Mouse (Mus musculus) ES-E14 (cell line): ENCODE measurements at regions not wholly inside any gene's neighbourhood (a gene's known extent, or its start where the extent isn't known, plus 50 kb on each side); places are given as distances from the start of the nearest gene placed in this dataset.

Experiments used
- DNase-seq: peaks from one replicate; pipeline ENCODE4 v3.0.0-alpha.2; 2013; ENCODE audit warnings: low read depth, low spot score
- H3K27ac ChIP-seq: 2 replicates; pipeline ENCODE4 v1.5.1; 2012; ENCODE audit warnings: low read depth, mild to moderate bottlenecking, low read length, moderate library complexity, mixed read lengths; ENCODE audit not compliant: poor library complexity, insufficient read depth, severe bottlenecking
- H3K36me3 ChIP-seq: 2 replicates; pipeline ENCODE4 v1.6.1; 2012; ENCODE audit warnings: mild to moderate bottlenecking, low read length, moderate library complexity, mixed read lengths; ENCODE audit not compliant: control insufficient read depth, poor library complexity, insufficient read depth, severe bottlenecking
- H3K4me1 ChIP-seq, 2 experiments: fragments of 150-350 bp in 1 of 2; sonication (generic) in 1 of 2; 2 replicates each; pipeline ENCODE4 v1.6.1; 2012; ENCODE audit warnings: low read length in 2 of 2, mild to moderate bottlenecking in 1 of 2, mixed read lengths in 1 of 2; ENCODE audit not compliant: control insufficient read depth in 2 of 2, insufficient read depth in 2 of 2, poor library complexity in 1 of 2
- H3K4me3 ChIP-seq, 2 experiments: fragments of 150-350 bp in 1 of 2; sonication (generic) in 1 of 2; 2 replicates each; pipeline ENCODE4 v1.5.1; 2012; ENCODE audit warnings: low read length in 2 of 2, low read depth in 1 of 2, mild to moderate bottlenecking in 1 of 2, mixed read lengths in 1 of 2; ENCODE audit not compliant: insufficient read depth in 1 of 2, poor library complexity in 1 of 2, severe bottlenecking in 1 of 2
- H3K9ac ChIP-seq: 2 replicates; pipeline ENCODE4 v1.6.1; 2012; ENCODE audit warnings: low read depth, mild to moderate bottlenecking, low read length, mixed read lengths; ENCODE audit not compliant: poor library complexity, insufficient read depth, severe bottlenecking
- H3K9me3 ChIP-seq: fragments of 150-350 bp; sonication (generic); 2 replicates; pipeline ENCODE4 v1.6.1; 2012; ENCODE audit warnings: low read depth, mild to moderate bottlenecking, low read length; ENCODE audit not compliant: control insufficient read depth, insufficient read depth
- CHD2 ChIP-seq: IDR thresholded peaks from 2 replicates; pipeline ENCODE4 v1.6.1; 2014; ENCODE audit warnings: mild to moderate bottlenecking, low read depth, low read length, inconsistent platforms
- HCFC1 ChIP-seq: IDR thresholded peaks from 2 replicates; pipeline ENCODE4 v1.6.1; 2012; ENCODE audit warnings: low read length, inconsistent platforms, borderline replicate concordance; ENCODE audit not compliant: insufficient read depth
- MAFK ChIP-seq: IDR thresholded peaks from 2 replicates; pipeline ENCODE4 v1.6.1; 2014; ENCODE audit warnings: mild to moderate bottlenecking, low read depth, low read length, inconsistent platforms; ENCODE audit not compliant: insufficient read depth
- ZC3H11A ChIP-seq: IDR thresholded peaks from 2 replicates; pipeline ENCODE4 v1.6.1; 2012; ENCODE audit warnings: low read depth, mild to moderate bottlenecking, inconsistent platforms, low read length, borderline replicate concordance
- ZNF384 ChIP-seq: IDR thresholded peaks from 2 replicates; pipeline ENCODE4 v1.6.1; 2012; ENCODE audit warnings: low read depth, low read length, inconsistent platforms
- in situ Hi-C, 2 experiments: fragments of 600-800 bp; cut with MboI; formaldehyde crosslinking; loops; one replicate each; pipeline ENCODE4 v1.15.1; 2025; ENCODE audit warnings: low sequenced_read_pairs in 2 of 2, inconsistent platforms in 1 of 2; ENCODE audit not compliant: unreplicated experiment in 2 of 2

GRCm38 (mm10) chr3:38046611-38047010 lies 322.3 kb upstream of the Gm5148 start:
- Histone ChIP-seq H3K4me1 (no peaks in the 10 kb centered on the region), H3K9me3 (no peaks in the 10 kb centered on the region), H3K9ac (no peak overlapping the region), H3K27ac (no peak overlapping the region), H3K36me3 (no peaks in the 10 kb centered on the region), H3K4me3 (no peak overlapping the region)
- no peak for DNase-seq
- in situ Hi-C loops, result no loop called here
- TF ChIP-seq ZC3H11A (no peak), ZNF384 (no peak), CHD2 (no peak), HCFC1 (no peak)

- no peaks in the 10 kb centered on the region for H3K9me3 ChIP-seq
- TF ChIP-seq HCFC1, result no peak
- TF ChIP-seq CHD2, result no peak
- TF ChIP-seq ZNF384, result no peak
- TF ChIP-seq MAFK, result no peak
- TF ChIP-seq ZC3H11A, result no peak
- H3K36me3 ChIP-seq, result no peaks in the 10 kb centered on the region
- H3K9ac ChIP-seq, result no peak overlapping the region
- no peaks in the 10 kb centered on the region for H3K4me1 ChIP-seq
- H3K27ac ChIP-seq, result no peak overlapping the region
- H3K4me3 ChIP-seq, result no peak overlapping the region
- in situ Hi-C loops, result no loop called here
- DNase-seq, result no peak
Observed at GRCm38 (mm10) chr3:38045989-38046388, 321.7 kb upstream of the Gm5148 start.

- DNase-seq, result no peak
- H3K4me1 ChIP-seq, result no peaks in the 10 kb centered on the region
- no peaks in the 10 kb centered on the region for H3K9me3 ChIP-seq
- no peaks in the 10 kb centered on the region for H3K36me3 ChIP-seq
- in situ Hi-C loops, result no loop called here
- no peak overlapping the region for H3K27ac ChIP-seq
- TF ChIP-seq HCFC1, result no peak
- no peak for TF ChIP-seq CHD2
- no peak for TF ChIP-seq ZNF384
- TF ChIP-seq MAFK, result no peak
- TF ChIP-seq ZC3H11A, result no peak
- no peak overlapping the region for H3K4me3 ChIP-seq
- no peak overlapping the region for H3K9ac ChIP-seq
Observed at GRCm38 (mm10) chr3:38045523-38045922, 321.2 kb upstream of the Gm5148 start.

GRCm38 (mm10) chr3:38044338-38044737 lies 320.0 kb upstream of the Gm5148 start:
- Histone ChIP-seq H3K9me3 (no peaks in the 10 kb centered on the region), H3K4me1 (no peaks in the 10 kb centered on the region), H3K9ac (no peak overlapping the region), H3K36me3 (no peaks in the 10 kb centered on the region), H3K4me3 (no peak overlapping the region), H3K27ac (no peak overlapping the region)
- DNase-seq, result no peak
- in situ Hi-C loops, result no loop called here
- TF ChIP-seq MAFK (no peak), ZNF384 (no peak), ZC3H11A (no peak), CHD2 (no peak), HCFC1 (no peak)

- no peaks in the 10 kb centered on the region for H3K4me1 ChIP-seq
- in situ Hi-C loops, result no loop called here
- no peak overlapping the region for H3K9ac ChIP-seq
- H3K4me3 ChIP-seq, result no peak overlapping the region
- no peaks in the 10 kb centered on the region for H3K36me3 ChIP-seq
- H3K27ac ChIP-seq, result no peak overlapping the region
- no peak for DNase-seq
- no peaks in the 10 kb centered on the region for H3K9me3 ChIP-seq
- TF ChIP-seq ZC3H11A, result no peak
- TF ChIP-seq ZNF384, result no peak
- TF ChIP-seq MAFK, result no peak
- no peak for TF ChIP-seq HCFC1
- TF ChIP-seq CHD2, result no peak
Observed at GRCm38 (mm10) chr3:38042614-38043013, 318.3 kb upstream of the Gm5148 start.
